Mouse (Mus musculus): ENCODE data around the gene Copz2. TPM values are rescaled to one million over a fixed set of nuclear protein-coding genes. Genes with fewer than 3 reads are reported as not detected.

Gene Copz2
- polyA plus RNA-seq, 1 experiment from 2014 or later = 10.4 TPM

- H3K4me3 ChIP-seq (replicated peaks; ENCODE audit: low read length) = no peak overlapping the region
- no peaks in the 10 kb centered on the region for H3K4me1 ChIP-seq (replicated peaks; ENCODE audit: control insufficient read depth, insufficient read depth, low read length)
- no peaks in the 10 kb centered on the region for H3K9me3 ChIP-seq (ENCODE audit: control insufficient read depth, low read length)
- ATAC-seq = no peak
- no peak overlapping the region for H3K27ac ChIP-seq (ENCODE audit: low read length)
- WGBS = 87% methylated on average over 1 of the region's 1 CpGs
- H3K27me3 ChIP-seq (replicated peaks; ENCODE audit: control insufficient read depth, insufficient read depth, low read length) = no peaks in the 10 kb centered on the region
- H3K9ac ChIP-seq (replicated peaks; ENCODE audit: low read depth, low read length) = no peak overlapping the region
- H3K36me3 ChIP-seq (ENCODE audit: control insufficient read depth, insufficient read depth) = peaks cover 41% of the 10 kb centered on the region
- no peak overlapping the region for H3K4me2 ChIP-seq (ENCODE audit: low read length)
Observed at GRCm38 (mm10) chr11:96816494-96816893, 33.2 kb upstream of the Copz2 start.

GRCm38 (mm10) chr11:96816979-96817378, 32.7 kb upstream of the Copz2 start:
- no peaks in the 10 kb centered on the region for H3K4me1 ChIP-seq (replicated peaks; ENCODE audit: control insufficient read depth, insufficient read depth, low read length)
- ATAC-seq = no peak
- no peak overlapping the region for H3K27ac ChIP-seq (ENCODE audit: low read length)
- no peak overlapping the region for H3K4me3 ChIP-seq (replicated peaks; ENCODE audit: low read length)
- H3K4me2 ChIP-seq (ENCODE audit: low read length) = no peak overlapping the region
- 52% methylated on average over 5 of the region's 5 CpGs for WGBS
- H3K36me3 ChIP-seq (ENCODE audit: control insufficient read depth, insufficient read depth) = peaks cover 38% of the 10 kb centered on the region
- H3K9me3 ChIP-seq (ENCODE audit: control insufficient read depth, low read length) = no peaks in the 10 kb centered on the region
- H3K27me3 ChIP-seq (replicated peaks; ENCODE audit: control insufficient read depth, insufficient read depth, low read length) = no peaks in the 10 kb centered on the region
- H3K9ac ChIP-seq (replicated peaks; ENCODE audit: low read depth, low read length) = no peak overlapping the region

GRCm38 (mm10) chr11:96818128-96818710, 31.5 kb upstream of the Copz2 start:
- 79% methylated on average over 8 of the region's 8 CpGs for WGBS
- H3K36me3 ChIP-seq (ENCODE audit: control insufficient read depth, insufficient read depth) = peaks cover 36% of the 10 kb centered on the region
- H3K9ac ChIP-seq (replicated peaks; ENCODE audit: low read depth, low read length) = no peak overlapping the region

GRCm38 (mm10) chr11:96821956-96822355, 27.7 kb upstream of the Copz2 start:
- 94% methylated on average over 10 of the region's 10 CpGs for WGBS
- Histone ChIP-seq H3K9ac (replicated peaks; ENCODE audit: low read depth, low read length) (no peak overlapping the region), H3K4me1 (replicated peaks; ENCODE audit: control insufficient read depth, insufficient read depth, low read length) (peaks cover 40% of the 10 kb centered on the region), H3K27ac (ENCODE audit: low read length) (no peak overlapping the region), H3K4me3 (replicated peaks; ENCODE audit: low read length) (no peak overlapping the region), H3K4me2 (ENCODE audit: low read length) (no peak overlapping the region), H3K36me3 (ENCODE audit: control insufficient read depth, insufficient read depth) (peaks cover 26% of the 10 kb centered on the region), H3K27me3 (replicated peaks; ENCODE audit: control insufficient read depth, insufficient read depth, low read length) (no peaks in the 10 kb centered on the region), H3K9me3 (ENCODE audit: control insufficient read depth, low read length) (no peaks in the 10 kb centered on the region)
- ATAC-seq = no peak

More at GRCm38 (mm10) chr11:96818128-96818710, 31.5 kb upstream of the Copz2 start:
- H3K9me3 ChIP-seq (ENCODE audit: control insufficient read depth, low read length) = no peaks in the 10 kb centered on the region
- no peak for ATAC-seq
- no peak overlapping the region for H3K27ac ChIP-seq (ENCODE audit: low read length)
- peaks cover 3% of the 10 kb centered on the region for H3K4me1 ChIP-seq (replicated peaks; ENCODE audit: control insufficient read depth, insufficient read depth, low read length)
- H3K27me3 ChIP-seq (replicated peaks; ENCODE audit: control insufficient read depth, insufficient read depth, low read length) = no peaks in the 10 kb centered on the region
- H3K4me2 ChIP-seq (ENCODE audit: low read length) = no peak overlapping the region
- no peak overlapping the region for H3K4me3 ChIP-seq (replicated peaks; ENCODE audit: low read length)

- Histone ChIP-seq H3K27me3 (replicated peaks; ENCODE audit: control insufficient read depth, insufficient read depth, low read length) (no peaks in the 10 kb centered on the region), H3K4me1 (replicated peaks; ENCODE audit: control insufficient read depth, insufficient read depth, low read length) (peaks cover 49% of the 10 kb centered on the region), H3K27ac (ENCODE audit: low read length) (no peak overlapping the region), H3K4me3 (replicated peaks; ENCODE audit: low read length) (peak overlapping the region; percentile 49), H3K4me2 (ENCODE audit: low read length) (peak overlapping the region; percentile 87), H3K36me3 (ENCODE audit: control insufficient read depth, insufficient read depth) (peaks cover 24% of the 10 kb centered on the region), H3K9me3 (ENCODE audit: control insufficient read depth, low read length) (no peaks in the 10 kb centered on the region), H3K9ac (replicated peaks; ENCODE audit: low read depth, low read length) (peak overlapping the region; percentile 62)
- WGBS = 36% methylated on average over 4 of the region's 4 CpGs
- ATAC-seq = no peak
Observed at GRCm38 (mm10) chr11:96822675-96823470, 26.8 kb upstream of the Copz2 start.

- peak overlapping the region; percentile 87 for H3K4me2 ChIP-seq (ENCODE audit: low read length)
- peak overlapping the region; percentile 62 for H3K9ac ChIP-seq (replicated peaks; ENCODE audit: low read depth, low read length)
- 6% methylated on average over 13 of the region's 13 CpGs for WGBS
- H3K27ac ChIP-seq (ENCODE audit: low read length) = peak overlapping the region; percentile 86
- peaks cover 24% of the 10 kb centered on the region for H3K36me3 ChIP-seq (ENCODE audit: control insufficient read depth, insufficient read depth)
- H3K4me1 ChIP-seq (replicated peaks; ENCODE audit: control insufficient read depth, insufficient read depth, low read length) = peaks cover 53% of the 10 kb centered on the region
- no peaks in the 10 kb centered on the region for H3K9me3 ChIP-seq (ENCODE audit: control insufficient read depth, low read length)
- no peaks in the 10 kb centered on the region for H3K27me3 ChIP-seq (replicated peaks; ENCODE audit: control insufficient read depth, insufficient read depth, low read length)
- ATAC-seq = no peak; the same call in none of the 2 replicates
- H3K4me3 ChIP-seq (replicated peaks; ENCODE audit: low read length) = peak overlapping the region; percentile 49
Observed at GRCm38 (mm10) chr11:96823471-96823837, 26.2 kb upstream of the Copz2 start.

GRCm38 (mm10) chr11:96823880-96824782, 25.5 kb upstream of the Copz2 start:
- Histone ChIP-seq H3K9ac (replicated peaks; ENCODE audit: low read depth, low read length) (peak overlapping the region; percentile 62), H3K9me3 (ENCODE audit: control insufficient read depth, low read length) (no peaks in the 10 kb centered on the region), H3K4me2 (ENCODE audit: low read length) (peak overlapping the region; percentile 87), H3K4me1 (replicated peaks; ENCODE audit: control insufficient read depth, insufficient read depth, low read length) (peaks cover 58% of the 10 kb centered on the region), H3K27me3 (replicated peaks; ENCODE audit: control insufficient read depth, insufficient read depth, low read length) (no peaks in the 10 kb centered on the region), H3K4me3 (replicated peaks; ENCODE audit: low read length) (peak overlapping the region; percentile 49), H3K27ac (ENCODE audit: low read length) (peak overlapping the region; percentile 86), H3K36me3 (ENCODE audit: control insufficient read depth, insufficient read depth) (peaks cover 21% of the 10 kb centered on the region)
- WGBS = under 1% methylated on average over 24 of the region's 26 CpGs
- peak; percentile 92 for ATAC-seq

- no peaks in the 10 kb centered on the region for H3K27me3 ChIP-seq (replicated peaks; ENCODE audit: control insufficient read depth, insufficient read depth, low read length)
- H3K4me2 ChIP-seq (ENCODE audit: low read length) = peak overlapping the region; percentile 87
- no peaks in the 10 kb centered on the region for H3K9me3 ChIP-seq (ENCODE audit: control insufficient read depth, low read length)
- peak overlapping the region; percentile 22; the same call in 1 of the 2 replicates for H3K9ac ChIP-seq (replicated peaks; ENCODE audit: low read depth, low read length)
- 36% methylated on average over 7 of the region's 7 CpGs for WGBS
- peaks cover 14% of the 10 kb centered on the region for H3K36me3 ChIP-seq (ENCODE audit: control insufficient read depth, insufficient read depth)
- H3K27ac ChIP-seq (ENCODE audit: low read length) = peak overlapping the region; percentile 86
- peaks cover 58% of the 10 kb centered on the region for H3K4me1 ChIP-seq (replicated peaks; ENCODE audit: control insufficient read depth, insufficient read depth, low read length)
- no peak overlapping the region; the same call in 1 of the 2 replicates for H3K4me3 ChIP-seq (replicated peaks; ENCODE audit: low read length)
- no peak for ATAC-seq
Observed at GRCm38 (mm10) chr11:96824783-96825495, 24.7 kb upstream of the Copz2 start.

All from forebrain, embryonic 16.5 days (tissue).